Mouse (Mus musculus) forebrain, postnatal 0 days (tissue): Measurements from ENCODE around the gene Pter. TPM values are rescaled to one million over a fixed set of nuclear protein-coding genes. Genes with fewer than 3 reads are reported as not detected.

ENCODE experiments used
- ATAC-seq: fragments of 200-750 bp; cut with Nextera tagmentation; 2 replicates; pipeline ENCODE4 v1.8.0; 2017; ENCODE audit warnings: mild to moderate bottlenecking, moderate library complexity
- DNase-seq: peaks from one replicate; pipeline ENCODE4 v3.0.0-alpha.2; 2015
- H3K27ac ChIP-seq: fragments of 300-500 bp; sonication (generic); 2 replicates; pipeline ENCODE4 v1.5.1; 2014; ENCODE audit warnings: low read depth, mild to moderate bottlenecking, antibody characterized with exemption, low read length, moderate library complexity, mixed read lengths
- H3K27me3 ChIP-seq: fragments of 300-500 bp; sonication (generic); 2 replicates; pipeline ENCODE4 v1.6.1; 2014; ENCODE audit warnings: mild to moderate bottlenecking, low read length, mixed read lengths; ENCODE audit not compliant: insufficient read depth
- H3K36me3 ChIP-seq: fragments of 300-500 bp; sonication (generic); 2 replicates; pipeline ENCODE4 v1.6.1; 2014; ENCODE audit warnings: mild to moderate bottlenecking, moderate library complexity; ENCODE audit not compliant: insufficient read depth
- H3K4me1 ChIP-seq: fragments of 300-500 bp; sonication (generic); 2 replicates; pipeline ENCODE4 v1.6.1; 2014; ENCODE audit warnings: antibody characterized with exemption; ENCODE audit not compliant: insufficient read depth
- H3K4me2 ChIP-seq: fragments of 300-500 bp; sonication (generic); 2 replicates; pipeline ENCODE4 v1.6.1; 2014; ENCODE audit warnings: low read depth, mild to moderate bottlenecking, moderate library complexity
- H3K4me3 ChIP-seq: fragments of 300-500 bp; sonication (generic); 2 replicates; pipeline ENCODE4 v1.5.1; 2014; ENCODE audit warnings: low read depth, low read length, mixed read lengths
- H3K9ac ChIP-seq: fragments of 300-500 bp; sonication (generic); 2 replicates; pipeline ENCODE4 v1.6.1; 2014; ENCODE audit warnings: mild to moderate bottlenecking
- H3K9me3 ChIP-seq: fragments of 300-500 bp; sonication (generic); 2 replicates; pipeline ENCODE4 v1.6.1; 2016; ENCODE audit warnings: low read length
- CTCF ChIP-seq: sonication (generic); IDR thresholded peaks from 2 replicates; pipeline ENCODE4 v1.5.1; 2016; ENCODE audit warnings: antibody characterized with exemption, control low read depth, low read depth
- WGBS: fragments of 180-500 bp; shearing (Covaris S2); extraction: QIAGEN DNeasy Blood & Tissue Kit; methylation state at CpG from one replicate; pipeline ENCODE4 v1.1.7; 2014; 5-methylcytosine and 5-hydroxymethylcytosine counted together
- polyA plus RNA-seq: library from polyadenylated mRNA; unstranded; fragments of >200 nt; fragmentation: Nextera tagmentation; extraction: Ambion mirVana; gene quantifications from 2 replicates; pipeline ENCODE4 v1.2.1, GENCODE M21; 2015
- total RNA-seq: library from RNA; depleted of rRNA; stranded (reverse); fragments of >200 nt; gene quantifications from 2 replicates; pipeline ENCODE4 v1.2.3, GENCODE M21; 2014; rRNA removed

Gene Pter
- total and polyA plus RNA-seq, 2 experiments from 2014 or later: 4.6 to 5.4 TPM

GRCm38 (mm10) chr2:13018861-13019260, 95.0 kb downstream of the Pter start:
- Histone ChIP-seq H3K27ac (no peak overlapping the region), H3K36me3 (no peaks in the 10 kb centered on the region), H3K4me3 (no peak overlapping the region), H3K4me1 (no peaks in the 10 kb centered on the region), H3K9me3 (no peaks in the 10 kb centered on the region), H3K9ac (no peak overlapping the region), H3K4me2 (no peak overlapping the region), H3K27me3 (no peaks in the 10 kb centered on the region)
- DNase-seq (peak; percentile 23), ATAC-seq (peak; percentile 27; the same call in 1 of the 2 replicates)
- WGBS: 61% methylated on average over 1 of the region's 1 CpGs
- TF ChIP-seq CTCF: no peak

- 56% methylated on average over 3 of the region's 3 CpGs for WGBS
- H3K4me2 ChIP-seq: no peak overlapping the region
- H3K4me1 ChIP-seq: no peaks in the 10 kb centered on the region
- DNase-seq: peak; percentile 52
- H3K27ac ChIP-seq: no peak overlapping the region
- no peaks in the 10 kb centered on the region for H3K27me3 ChIP-seq
- no peak overlapping the region for H3K4me3 ChIP-seq
- H3K9me3 ChIP-seq: no peaks in the 10 kb centered on the region
- TF ChIP-seq CTCF: no peak
- H3K36me3 ChIP-seq: no peaks in the 10 kb centered on the region
- ATAC-seq: peak; percentile 89
- no peak overlapping the region for H3K9ac ChIP-seq
Observed at GRCm38 (mm10) chr2:13038772-13039171, 114.9 kb downstream of the Pter start.

GRCm38 (mm10) chr2:13039785-13040184, 115.9 kb downstream of the Pter start:
- H3K36me3 ChIP-seq: no peaks in the 10 kb centered on the region
- no peak overlapping the region for H3K9ac ChIP-seq
- 89% methylated on average over 4 of the region's 4 CpGs for WGBS
- no peak for ATAC-seq
- no peak overlapping the region for H3K4me3 ChIP-seq
- no peaks in the 10 kb centered on the region for H3K9me3 ChIP-seq
- no peak overlapping the region for H3K27ac ChIP-seq
- TF ChIP-seq CTCF: no peak
- H3K4me2 ChIP-seq: no peak overlapping the region
- no peaks in the 10 kb centered on the region for H3K27me3 ChIP-seq
- no peaks in the 10 kb centered on the region for H3K4me1 ChIP-seq
- DNase-seq: no peak

GRCm38 (mm10) chr2:13044555-13044954, 120.7 kb downstream of the Pter start:
- Histone ChIP-seq H3K27ac (no peak overlapping the region), H3K9me3 (no peaks in the 10 kb centered on the region), H3K4me1 (no peaks in the 10 kb centered on the region), H3K4me3 (no peak overlapping the region), H3K4me2 (no peak overlapping the region), H3K9ac (no peak overlapping the region), H3K27me3 (no peaks in the 10 kb centered on the region), H3K36me3 (no peaks in the 10 kb centered on the region)
- WGBS: 94% methylated on average over 4 of the region's 4 CpGs
- ATAC-seq: no peak
- TF ChIP-seq CTCF: no peak
- no peak for DNase-seq

- Histone ChIP-seq H3K27ac (no peak overlapping the region), H3K9ac (no peak overlapping the region), H3K27me3 (no peaks in the 10 kb centered on the region), H3K36me3 (no peaks in the 10 kb centered on the region), H3K4me2 (no peak overlapping the region), H3K4me1 (no peaks in the 10 kb centered on the region), H3K4me3 (no peak overlapping the region), H3K9me3 (no peaks in the 10 kb centered on the region)
- TF ChIP-seq CTCF: no peak
- ATAC-seq (no peak), DNase-seq (no peak)
- 88% methylated on average over 6 of the region's 6 CpGs for WGBS
Observed at GRCm38 (mm10) chr2:13048649-13049048, 124.8 kb downstream of the Pter start.

Other genes starting within 250 kb of the Pter start
- 14.6 and 20.7 TPM in 2 replicates for gene C1ql3, start 87.8 kb downstream of the Pter start, total RNA-seq
- 2.1 and 3.5 TPM in 2 replicates for gene C1ql3, start 87.8 kb downstream of the Pter start, polyA plus RNA-seq